In the genomic region with DNA sequence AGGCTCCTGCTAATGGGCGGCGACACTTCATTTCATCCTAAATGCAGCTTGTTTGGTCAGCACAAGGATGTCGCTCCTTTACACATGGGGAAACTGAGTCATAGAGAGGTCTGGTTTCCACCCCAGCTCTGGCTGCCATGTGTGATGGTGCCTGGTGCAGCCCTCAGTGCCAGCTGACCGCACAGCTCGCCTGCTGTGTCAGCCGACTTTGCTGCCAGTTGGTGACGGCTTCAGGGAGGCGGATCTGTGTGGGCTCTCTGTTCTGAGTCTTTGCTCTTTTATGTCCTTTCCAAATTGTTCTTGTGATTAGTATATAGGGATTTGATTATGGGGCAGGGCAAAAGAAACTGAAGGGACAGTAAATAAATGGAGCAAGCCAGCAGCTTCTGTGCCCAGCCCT, we compare ENCODE assay signal across 18 mouse cellular contexts. TPM values are rescaled to one million over a fixed set of nuclear protein-coding genes. Genes with fewer than 3 reads are reported as not detected.
A peak's percentile ranks its signal among the peaks of the same experiment; 100 is the strongest.
DNase-seq lines count a peak whose midpoint lies in the region; ATAC-seq lines count a peak whose summit lies in the region.
"Had no signal": no experiment of that assay in that cellular context is flagged by ENCODE, and none has a peak within 500 bp of the region (broad histone marks: within the 10 kb centered on the region; RNA-seq: fewer than 3 reads in every experiment).

No protein-coding gene starts in this region.

- 84% methylated on average over 8 of the region's 8 CpGs for WGBS in embryonic facial prominence, embryonic 14.5 days
- WGBS in embryonic facial prominence, embryonic 10.5 days: 81% methylated on average over 8 of the region's 8 CpGs

- H3K9ac ChIP-seq in embryonic facial prominence, embryonic 14.5 days (ENCODE audit: low read depth, low read length): 0 out of 2 replicates have a peak overlapping the region, but pooled peaks have one; percentile 14
- H3K9ac ChIP-seq: embryonic facial prominence, embryonic 13.5 days; forebrain, embryonic 12.5 days; intestine, embryonic 15.5 days; kidney, embryonic 15.5 days; limb, embryonic 13.5 days; liver, postnatal 0 days had no signal

- no peak for ATAC-seq in embryonic facial prominence, embryonic 14.5 days (ENCODE audit: low read depth)
- ATAC-seq: intestine, embryonic 15.5 days; liver, postnatal 0 days had no signal

- no peak overlapping the region for H3K27ac ChIP-seq in embryonic facial prominence, embryonic 14.5 days (replicated peaks; ENCODE audit: low read depth, low read length)
- H3K27ac ChIP-seq in embryonic facial prominence, embryonic 10.5 days (replicated peaks): no peak overlapping the region
- H3K27ac ChIP-seq: embryonic facial prominence, embryonic 13.5 days; forebrain, embryonic 12.5 days; intestine, embryonic 15.5 days; kidney, embryonic 15.5 days; limb, embryonic 13.5 days had no signal

- H3K36me3 ChIP-seq in embryonic facial prominence, embryonic 14.5 days (ENCODE audit: control insufficient read depth, insufficient read depth, low read length): no peaks in the 10 kb centered on the region
- no peaks in the 10 kb centered on the region for H3K36me3 ChIP-seq in embryonic facial prominence, embryonic 10.5 days (replicated peaks)
- H3K36me3 ChIP-seq: embryonic facial prominence, embryonic 13.5 days; forebrain, embryonic 12.5 days; G1E; intestine, embryonic 15.5 days; kidney, embryonic 15.5 days; limb, embryonic 13.5 days had no signal

- H3K27me3 ChIP-seq in embryonic facial prominence, embryonic 14.5 days (replicated peaks; ENCODE audit: control insufficient read depth, insufficient read depth, low read length): no peaks in the 10 kb centered on the region
- no peaks in the 10 kb centered on the region for H3K27me3 ChIP-seq in embryonic facial prominence, embryonic 10.5 days (replicated peaks; ENCODE audit: low read depth, poor library complexity, severe bottlenecking)
- H3K27me3 ChIP-seq: embryonic facial prominence, embryonic 13.5 days; forebrain, embryonic 12.5 days; intestine, embryonic 15.5 days; kidney, embryonic 15.5 days; limb, embryonic 13.5 days had no signal

- DNase-seq in embryonic facial prominence, embryonic 14.5 days (ENCODE audit: low spot score): no peak
- DNase-seq in embryonic facial prominence, embryonic 10.5 days (ENCODE audit: low spot score): no peak
- peak; percentile 32 for DNase-seq in Muller cell, postnatal 12 days (ENCODE audit: inconsistent ontology term)
- peak; percentile 40 to 44 for DNase-seq in cerebellum, postnatal 14 days
- peak; percentile 19 to 24 for DNase-seq in layer of hippocampus, postnatal 10 days (ENCODE audit: low spot score in 2 of 2)
- DNase-seq in T-cell, adult 2 months (ENCODE audit: low spot score): no peak
- DNase-seq in urinary bladder, postnatal 4 days (ENCODE audit: low spot score in 2 of 2): no peak
- DNase-seq in embryo, embryonic 11 days: no peak
- DNase-seq: adrenal gland, adult 8-10 months; liver, postnatal 0 days; lung, postnatal 4 days; midbrain, embryonic 14.5 days had no signal

- no peak overlapping the region for H3K4me2 ChIP-seq in embryonic facial prominence, embryonic 14.5 days (ENCODE audit: low read depth, low read length)
- H3K4me2 ChIP-seq: embryonic facial prominence, embryonic 13.5 days; forebrain, embryonic 12.5 days; intestine, embryonic 15.5 days; kidney, embryonic 15.5 days; limb, embryonic 13.5 days had no signal

- H3K9me3 ChIP-seq in embryonic facial prominence, embryonic 14.5 days (ENCODE audit: control insufficient read depth, low read length): 0 out of 2 replicates have a peak, but pooled peaks cover 3% of the 10 kb centered on the region
- no peaks in the 10 kb centered on the region for H3K9me3 ChIP-seq in embryonic facial prominence, embryonic 10.5 days
- H3K9me3 ChIP-seq: embryonic facial prominence, embryonic 13.5 days; forebrain, embryonic 12.5 days; G1E; intestine, embryonic 15.5 days; kidney, embryonic 15.5 days; limb, embryonic 13.5 days had no signal

- H3K4me3 ChIP-seq in embryonic facial prominence, embryonic 14.5 days (ENCODE audit: low read depth, low read length): no peak overlapping the region
- no peak overlapping the region for H3K4me3 ChIP-seq in embryonic facial prominence, embryonic 10.5 days
- H3K4me3 ChIP-seq: embryonic facial prominence, embryonic 13.5 days; forebrain, embryonic 12.5 days; intestine, embryonic 15.5 days; kidney, embryonic 15.5 days; limb, embryonic 13.5 days had no signal

- no peaks in the 10 kb centered on the region for H3K4me1 ChIP-seq in embryonic facial prominence, embryonic 14.5 days (ENCODE audit: control insufficient read depth, insufficient read depth, low read length)
- H3K4me1 ChIP-seq in embryonic facial prominence, embryonic 10.5 days: peaks cover 5% of the 10 kb centered on the region; the same call in 1 of the 2 replicates
- H3K4me1 ChIP-seq: embryonic facial prominence, embryonic 13.5 days; forebrain, embryonic 12.5 days; intestine, embryonic 15.5 days; kidney, embryonic 15.5 days; limb, embryonic 13.5 days had no signal

RNA-seq across cellular contexts. Expression of a gene that starts 37.3 kb away (rescaled TPM):
- polyA plus RNA-seq in embryonic facial prominence, embryonic 14.5 days (2014; fragmentation: Nextera tagmentation; extraction: Ambion mirVana): 1,342 and 1,410 TPM in 2 replicates
- 1,210 and 1,245 TPM in 2 replicates for polyA plus RNA-seq in embryonic facial prominence, embryonic 10.5 days (2016; fragmentation: Nextera tagmentation; extraction: Ambion mirVana)
- 100 to 1,000 TPM; 682 to 705 TPM for total RNA-seq in layer of hippocampus, postnatal 10 days (2021)

Comparison
In these comparisons a context has a peak if more than half of its experiments do, and no peak if none do; other contexts are left out.
1. DNase-seq: peak in Muller cell, postnatal 12 days (single experiment), cerebellum, postnatal 14 days (2 of 2) and layer of hippocampus, postnatal 10 days (2 of 2); none in embryonic facial prominence, embryonic 14.5 days (single experiment), embryonic facial prominence, embryonic 10.5 days (single experiment), T-cell, adult 2 months (single experiment), urinary bladder, postnatal 4 days (0 of 2) and embryo, embryonic 11 days (single experiment).